Mouse (Mus musculus): ENCODE data around the gene Apom. TPM values are rescaled to one million over a fixed set of nuclear protein-coding genes. Genes with fewer than 3 reads are reported as not detected.
"Not testable (repeated sequence)": the region's sequence is repeated elsewhere in the genome, so short reads cannot be mapped to it uniquely, and the experiment has no call there.

Gene Apom
- total RNA-seq, 2 experiments from 2014 or later, result not detected

DNA sequence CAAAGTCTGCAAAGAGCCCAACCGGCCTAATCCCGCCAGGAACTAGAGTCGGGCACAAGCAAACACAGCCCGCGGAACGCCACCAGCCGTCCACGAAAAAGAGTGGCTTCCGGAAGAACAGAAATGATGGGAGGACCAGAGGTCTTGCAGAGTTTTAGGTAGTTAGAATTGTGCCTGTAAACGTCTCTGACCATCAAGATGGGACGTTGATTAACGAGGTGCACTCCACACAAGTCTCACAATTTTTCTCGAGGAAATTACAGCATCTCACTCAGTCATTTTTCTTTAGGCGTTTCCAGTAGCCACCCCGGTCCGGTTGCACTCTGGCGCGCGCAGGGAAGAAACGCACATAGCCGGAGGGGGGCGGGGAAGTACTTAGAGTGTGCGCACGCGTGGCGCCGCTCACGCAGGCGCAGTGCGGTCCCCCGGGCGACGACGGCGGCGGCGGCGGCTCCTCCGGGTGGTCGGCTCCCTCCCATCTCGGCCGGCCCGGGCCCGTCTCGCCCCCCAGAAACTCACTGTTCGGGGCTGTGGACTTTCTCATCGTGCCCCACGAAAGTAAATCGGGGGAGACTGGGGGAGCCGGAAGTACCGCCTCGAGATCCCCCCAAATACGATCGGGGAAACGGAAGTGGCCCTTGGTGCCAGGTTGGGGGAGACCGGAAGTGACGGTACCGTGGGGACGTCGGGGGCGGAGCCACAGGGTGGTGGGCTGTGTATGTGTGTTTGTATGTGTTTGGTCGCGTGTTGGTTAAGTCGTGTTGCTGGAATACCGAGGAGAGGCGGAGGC, 3.1 kb upstream of the Apom start, which contains the start of gene Bag6:
Gene Bag6 (plus strand): TSS at position 378 of the 790 bp plus-strand sequence.
- peak; percentile 90 to 95 for DNase-seq
- intact Hi-C loops (cut with DNase I), result no loop called here

DNA sequence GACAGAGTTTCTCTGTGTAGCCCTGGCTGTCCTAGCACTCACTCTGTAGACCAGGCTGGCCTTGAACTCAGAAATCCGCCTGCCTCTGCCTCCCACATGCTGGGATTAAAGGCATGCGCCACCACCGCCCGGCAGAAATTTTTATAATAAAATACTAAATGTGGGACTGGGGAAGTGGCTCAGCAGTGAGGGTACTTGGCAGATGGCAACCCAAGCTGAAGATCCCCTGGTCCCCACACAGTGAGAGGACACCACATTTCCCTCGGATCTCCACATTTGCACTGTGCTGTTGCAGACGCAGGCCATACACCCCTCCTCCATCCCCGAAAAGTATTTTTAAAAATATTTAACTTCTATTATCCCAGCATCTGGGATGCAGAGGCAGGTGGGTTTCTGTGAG, 1.7 kb upstream of the Apom start:
- DNase-seq, result no peak
- intact Hi-C loops (cut with DNase I), result no loop called here

DNA sequence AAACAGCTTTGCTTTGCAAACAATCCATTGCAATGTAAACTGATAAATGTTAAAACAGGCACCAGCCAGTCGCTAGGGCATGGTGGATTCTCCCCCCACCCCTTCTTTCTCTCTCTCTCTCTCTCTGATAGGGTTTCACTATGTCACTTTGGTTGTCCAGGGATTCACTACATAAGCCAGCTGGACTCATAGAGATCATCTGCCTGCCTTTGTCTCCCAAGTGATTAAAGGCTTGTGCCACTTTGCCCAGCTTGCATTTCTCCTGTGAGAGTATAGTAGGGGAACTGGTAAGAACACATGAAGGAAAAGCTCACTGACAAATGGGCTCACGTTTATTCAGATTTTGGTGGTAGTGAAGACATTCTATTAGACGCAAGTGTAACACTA, 317 bp upstream of the Apom start:
- intact Hi-C loops (cut with DNase I), result no loop called here
- DNase-seq, result no peak

DNA sequence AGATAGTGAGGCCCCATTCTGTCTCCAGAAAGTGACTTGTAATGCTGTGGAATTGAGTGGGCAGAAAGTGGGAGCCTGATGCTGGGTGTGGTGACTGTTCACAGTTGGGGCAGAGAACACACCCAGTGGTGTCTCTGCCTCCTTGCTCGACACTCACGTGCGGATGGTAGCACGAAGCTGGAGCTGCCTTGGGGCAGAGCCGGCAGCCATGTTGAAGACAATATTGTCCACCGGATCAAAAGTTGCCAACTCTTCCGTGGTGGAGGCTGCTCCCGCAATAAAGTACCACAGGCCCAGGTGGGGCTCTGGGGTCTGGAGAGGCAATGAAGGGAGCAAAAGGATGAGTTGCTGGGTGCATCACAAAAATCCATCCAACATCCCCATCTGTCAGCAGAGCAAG, 812 bp downstream of the Apom start:
- intact Hi-C loops (cut with DNase I), result no loop called here

DNA sequence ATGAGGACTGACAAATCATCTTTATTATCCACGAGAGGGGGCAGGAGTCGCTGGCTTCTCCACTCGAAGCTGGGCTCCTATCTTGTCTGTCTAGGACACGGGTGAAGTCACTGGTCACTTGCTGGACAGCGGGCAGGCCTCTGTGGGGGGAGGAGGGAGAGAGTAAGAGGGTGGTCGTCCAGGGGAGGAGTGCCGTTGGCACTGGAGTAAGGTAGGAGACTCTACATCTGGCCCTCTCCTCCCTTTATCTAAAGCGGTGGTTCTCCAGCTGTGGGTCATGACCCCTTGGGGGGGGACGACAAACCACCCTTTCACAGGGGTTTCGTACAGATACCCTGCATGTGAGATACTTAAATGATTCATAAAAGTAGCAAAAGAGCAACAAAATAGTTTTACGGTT, 2.9 kb downstream of the Apom start:
- intact Hi-C loops (cut with DNase I), result no loop called here
- DNase-seq, result no peak

More for the DNA sequence above, 812 bp downstream of the Apom start:
- no peak for DNase-seq

DNA sequence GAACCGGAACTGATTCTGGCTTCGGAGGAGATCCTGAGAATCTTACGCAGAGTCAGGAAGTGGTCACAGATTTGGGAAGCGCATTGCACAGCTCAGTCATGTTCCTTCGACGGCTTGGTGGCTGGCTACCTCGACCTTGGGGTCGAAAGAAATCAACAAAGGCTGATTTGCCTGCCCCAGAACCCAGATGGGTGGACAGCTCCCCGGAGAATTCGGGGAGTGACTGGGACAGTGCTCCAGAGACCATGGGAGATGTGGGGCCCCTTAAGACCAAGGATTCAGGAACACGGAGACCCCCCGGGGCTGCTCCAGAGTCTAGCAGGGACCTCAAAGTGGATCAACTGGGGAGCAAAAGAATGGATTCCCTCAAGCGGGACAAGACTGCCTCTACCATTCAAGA, 4.8 kb downstream of the Apom start:
- no peak for DNase-seq
- intact Hi-C loops (cut with DNase I), result no loop called here

DNA sequence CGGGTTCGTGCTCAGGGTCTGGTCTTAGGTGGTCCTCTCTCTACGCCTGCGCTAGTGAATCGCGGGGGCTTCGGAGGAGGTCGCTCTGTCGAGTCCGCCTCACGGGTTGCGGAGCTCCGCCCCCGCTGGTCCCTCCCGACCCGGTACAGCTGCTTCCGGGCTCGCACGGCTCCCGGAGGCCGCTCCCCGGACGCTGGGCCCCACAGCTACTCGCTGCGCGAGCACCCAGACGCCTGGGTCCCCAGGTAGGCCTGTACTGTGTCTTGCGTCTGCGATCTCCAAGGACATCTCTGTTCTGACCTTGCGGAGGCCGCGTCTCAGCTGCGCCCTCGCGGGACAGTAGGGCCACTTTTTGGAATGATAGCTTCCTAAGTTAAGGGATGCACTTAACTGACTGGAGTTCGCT, 5.6 kb downstream of the Apom start, which contains the start of gene D17H6S53E:
Gene D17H6S53E (plus strand): TSS at position 168 of the 406 bp plus-strand sequence.
- intact Hi-C loops (cut with DNase I), result no loop called here
- DNase-seq, result peak; percentile 65 to 73

DNA sequence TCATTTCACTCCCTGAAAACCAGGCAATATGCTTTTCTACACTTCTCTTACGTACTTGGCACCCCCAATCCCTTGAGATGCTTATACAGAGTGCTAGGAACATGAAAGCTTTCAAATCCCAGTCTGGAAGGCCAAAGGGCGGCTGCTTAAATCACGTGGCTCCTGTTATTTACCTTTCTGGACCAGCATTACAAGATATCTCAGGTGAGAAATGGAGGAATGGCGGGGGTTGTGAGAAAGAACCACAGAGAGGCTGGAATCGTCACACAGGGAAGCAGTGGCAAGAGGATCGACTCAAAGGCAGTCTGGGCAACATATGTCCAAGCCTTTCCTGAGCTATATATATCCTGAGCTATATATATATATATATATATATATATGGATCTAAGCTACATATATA, 6.3 kb downstream of the Apom start:
- DNase-seq, result no peak
- intact Hi-C loops (cut with DNase I), result no loop called here

DNA sequence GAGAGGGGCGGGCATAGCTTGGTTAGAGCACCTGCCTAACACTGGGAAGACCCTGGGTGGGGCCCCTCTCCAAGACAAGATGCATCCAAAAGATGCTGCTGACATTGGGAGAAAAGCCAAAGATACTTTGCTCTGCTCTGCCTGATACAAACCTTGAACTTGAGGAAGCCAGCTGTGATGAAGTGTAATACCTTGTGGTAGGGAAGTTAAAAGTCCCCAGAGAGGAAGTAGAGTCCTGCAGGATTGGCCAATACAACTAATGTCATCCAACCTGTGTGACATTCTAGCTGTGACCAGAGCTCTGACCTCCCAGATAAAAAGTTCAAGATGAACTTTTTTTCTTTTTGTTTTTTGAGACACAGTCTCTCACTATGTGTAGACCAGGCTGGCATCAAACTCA, 6.8 kb downstream of the Apom start:
- intact Hi-C loops (cut with DNase I), result no loop called here
- no peak for DNase-seq

DNA sequence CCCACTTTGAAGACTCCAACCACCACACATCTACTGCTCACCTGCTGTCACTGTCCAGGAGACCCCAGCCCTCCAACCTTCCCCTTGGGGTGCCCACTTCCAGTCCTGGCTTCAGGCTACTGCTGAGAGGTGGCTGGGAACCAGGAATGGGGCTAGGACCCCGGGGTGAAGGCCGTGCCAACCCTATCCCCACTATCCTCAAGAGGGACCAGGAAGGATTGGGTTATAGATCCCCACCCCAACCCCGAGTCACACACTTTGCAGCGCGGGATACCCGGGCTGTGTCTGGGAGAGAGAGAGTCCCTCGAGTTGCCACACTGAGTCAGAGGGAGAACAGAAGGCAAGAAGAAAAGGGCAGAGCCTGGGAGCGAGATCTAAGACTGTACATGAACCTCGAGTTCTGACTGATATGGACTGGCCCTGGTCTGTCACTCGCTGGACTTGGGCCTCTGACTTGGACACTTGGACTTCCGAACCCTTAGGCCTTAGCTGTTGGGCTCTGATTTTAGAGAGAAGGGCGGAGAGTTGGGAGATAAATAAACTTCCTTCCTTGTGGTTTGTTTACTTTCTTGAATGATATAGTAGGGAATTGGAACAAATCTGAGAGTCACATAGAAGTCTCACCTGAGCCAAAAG, 7.5 kb downstream of the Apom start:
- DNase-seq; intact Hi-C loops (cut with DNase I): not testable (repeated sequence)

DNA sequence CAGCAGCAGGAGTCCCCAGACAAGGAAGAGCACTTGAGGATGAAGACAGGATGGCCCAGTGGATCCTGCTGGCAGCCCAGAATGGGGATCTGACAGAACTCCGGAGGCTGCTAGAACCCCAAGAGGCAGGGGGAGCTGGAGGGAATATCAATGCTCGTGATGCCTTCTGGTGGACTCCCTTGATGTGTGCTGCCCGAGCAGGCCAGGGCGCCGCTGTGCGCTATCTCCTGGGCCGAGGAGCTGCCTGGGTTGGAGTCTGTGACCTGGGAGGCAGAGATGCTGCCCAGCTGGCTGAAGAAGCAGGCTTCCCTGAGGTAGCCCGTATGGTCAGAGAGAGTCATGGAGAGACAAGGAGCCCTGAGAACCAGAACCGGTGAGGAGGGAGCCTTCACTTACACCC, 8.6 kb downstream of the Apom start:
- intact Hi-C loops (cut with DNase I); DNase-seq: not testable (repeated sequence)

DNA sequence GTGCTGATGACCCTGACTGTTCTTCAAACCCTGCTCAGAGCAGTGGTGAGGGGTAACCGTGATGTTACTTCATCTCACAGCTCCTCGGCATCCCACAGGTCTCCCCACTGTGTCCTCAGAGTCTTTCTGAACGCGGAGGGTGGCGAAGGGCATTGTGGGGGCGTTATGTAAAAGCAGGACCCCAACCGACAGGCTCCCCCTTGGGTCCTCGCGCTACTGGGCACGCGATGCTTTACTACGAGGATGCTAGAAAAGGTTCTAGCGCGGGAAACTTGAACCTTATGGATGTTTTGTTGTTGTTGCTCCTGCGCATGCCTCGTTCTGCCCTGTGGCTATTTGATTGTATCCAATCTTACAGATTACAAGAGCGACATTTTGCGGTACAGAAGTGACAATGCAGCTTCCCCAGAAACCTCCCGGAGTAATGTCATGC, 10.0 kb downstream of the Apom start, which contains the start of gene Csnk2b:
Gene Csnk2b (minus strand): TSS at position 183 of the 433 bp plus-strand sequence.
- intact Hi-C loops (cut with DNase I), result no loop called here
- peak in 1 of 2 experiments; percentile 37 for DNase-seq

DNA sequence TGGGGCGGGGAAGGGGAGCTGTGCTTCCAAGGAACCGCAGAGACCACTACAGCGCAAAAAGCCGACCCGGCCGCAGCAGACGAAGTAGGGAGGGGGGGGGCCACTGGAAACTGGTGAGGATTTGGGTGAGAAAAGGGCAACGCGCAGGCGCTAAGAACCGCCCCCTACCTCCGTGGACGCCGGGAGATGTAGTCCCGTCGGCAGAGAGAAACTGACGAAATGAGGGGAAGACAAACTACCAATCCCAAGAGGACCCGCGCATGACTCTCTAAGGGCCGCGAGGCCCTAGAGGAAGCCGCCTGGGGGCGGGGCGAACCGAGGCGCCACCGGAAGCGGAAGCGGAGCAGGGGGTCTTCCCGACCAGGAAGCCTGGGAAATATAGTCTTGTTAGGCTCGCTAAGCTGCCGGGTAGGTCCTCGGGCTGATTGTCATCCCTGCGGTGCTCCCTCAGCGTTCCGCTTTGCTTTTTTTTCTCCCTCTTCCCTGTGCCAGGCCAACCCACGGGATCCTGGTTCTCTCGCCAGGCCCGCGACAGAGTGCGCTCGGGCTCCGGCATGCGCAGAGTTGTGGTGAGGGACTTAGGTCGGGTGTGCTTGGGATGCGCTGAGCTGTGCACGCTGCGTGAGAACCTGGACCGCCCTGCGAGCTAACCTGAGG, 10.6 kb downstream of the Apom start, which contains the start of gene Gpank1:
Gene Gpank1 (plus strand): TSS at position 313 of the 657 bp plus-strand sequence.
- intact Hi-C loops (cut with DNase I), result no loop called here
- peak; percentile 93 to 98 for DNase-seq

DNA sequence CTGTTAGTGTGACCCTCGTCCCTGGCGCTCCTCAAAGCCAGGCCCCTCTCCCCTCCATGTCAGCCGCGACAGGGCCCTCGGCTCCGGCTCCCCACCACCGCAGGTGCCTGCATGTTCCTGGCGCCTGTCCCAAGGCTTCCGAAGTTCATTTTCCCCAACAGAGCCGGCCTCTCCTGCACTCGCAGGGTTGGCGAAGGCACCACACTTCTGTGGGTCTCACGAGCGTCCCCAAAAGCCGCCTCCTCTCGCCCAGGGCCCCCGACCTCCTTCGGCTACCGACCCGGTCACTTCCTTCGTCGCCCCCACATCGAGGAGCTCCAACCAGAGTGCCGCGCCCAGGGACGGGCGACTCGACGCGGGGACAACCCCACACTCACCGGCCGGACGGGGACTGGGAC, 11.1 kb downstream of the Apom start:
- intact Hi-C loops (cut with DNase I), result no loop called here
- peak in 1 of 2 experiments; percentile 20 for DNase-seq

DNA sequence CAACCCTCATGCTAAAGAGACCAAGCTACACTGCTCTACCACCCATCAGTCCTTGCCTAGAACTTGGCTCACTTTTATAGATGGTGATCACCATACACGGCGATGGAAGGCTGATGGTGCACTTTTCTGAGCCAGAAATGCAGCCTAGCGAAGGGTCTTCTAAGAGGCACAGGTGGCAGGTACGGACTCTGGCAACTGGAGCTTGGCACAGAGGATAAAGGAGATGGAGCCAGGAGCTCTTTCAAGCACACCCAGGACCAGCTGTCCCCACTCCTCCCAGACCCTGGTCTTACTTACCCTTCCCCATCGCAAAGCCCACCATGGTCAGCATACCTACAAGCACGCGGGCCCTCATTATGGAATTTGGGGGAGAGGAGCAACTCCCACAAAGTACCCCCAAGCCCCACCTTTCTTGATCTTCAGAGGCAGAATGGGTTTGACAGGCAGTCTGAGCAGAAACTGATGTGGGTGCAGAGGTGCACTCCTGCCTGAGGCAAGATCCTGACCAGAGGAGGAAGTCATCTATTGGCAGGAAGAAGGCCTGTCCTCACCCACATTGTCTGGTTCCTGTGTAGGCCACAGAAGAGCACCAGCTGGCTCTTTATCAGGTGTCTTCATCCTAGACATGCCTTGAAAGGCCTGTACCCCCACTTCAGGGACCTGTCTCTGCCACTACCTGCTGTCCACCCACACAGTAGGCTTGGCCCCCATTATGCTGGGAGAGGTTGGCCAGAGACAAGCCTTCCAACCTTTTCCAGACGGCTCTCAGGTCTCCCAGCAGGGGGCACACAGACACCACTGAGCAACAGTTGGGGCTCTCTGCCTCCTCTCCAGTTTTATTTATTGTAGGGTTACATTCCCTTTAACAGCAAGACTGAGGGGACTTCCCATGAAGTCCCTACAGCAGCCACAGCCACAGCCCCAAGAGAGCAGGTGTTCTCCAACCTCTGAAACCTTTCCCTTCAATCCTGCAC, 16.5 kb downstream of the Apom start, which contains the start of gene Ly6g5b:
Gene Ly6g5b (minus strand): TSS at position 383 of the 974 bp plus-strand sequence.
- intact Hi-C loops (cut with DNase I), result no loop called here
- DNase-seq, result no peak

DNA sequence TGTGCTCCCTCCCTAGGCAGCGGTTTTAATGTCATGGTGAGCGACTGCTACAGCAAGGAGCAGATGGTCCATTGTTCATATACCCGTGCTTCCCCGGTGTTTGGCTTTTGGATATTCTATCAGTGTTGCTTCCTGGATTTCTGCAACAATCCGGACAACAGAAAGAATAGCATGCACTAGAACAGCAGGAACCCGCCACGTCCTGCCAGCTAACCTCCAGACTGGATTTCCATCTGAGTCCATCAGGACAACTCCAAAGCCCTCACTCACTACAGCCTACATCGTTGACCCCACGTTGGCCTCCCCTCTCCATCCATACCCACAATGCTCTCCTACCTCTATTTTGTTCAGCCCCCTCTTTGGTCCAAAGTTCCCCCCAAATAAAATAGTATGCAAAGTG, 20.1 kb downstream of the Apom start:
- intact Hi-C loops (cut with DNase I), result no loop called here
- DNase-seq, result no peak

DNA sequence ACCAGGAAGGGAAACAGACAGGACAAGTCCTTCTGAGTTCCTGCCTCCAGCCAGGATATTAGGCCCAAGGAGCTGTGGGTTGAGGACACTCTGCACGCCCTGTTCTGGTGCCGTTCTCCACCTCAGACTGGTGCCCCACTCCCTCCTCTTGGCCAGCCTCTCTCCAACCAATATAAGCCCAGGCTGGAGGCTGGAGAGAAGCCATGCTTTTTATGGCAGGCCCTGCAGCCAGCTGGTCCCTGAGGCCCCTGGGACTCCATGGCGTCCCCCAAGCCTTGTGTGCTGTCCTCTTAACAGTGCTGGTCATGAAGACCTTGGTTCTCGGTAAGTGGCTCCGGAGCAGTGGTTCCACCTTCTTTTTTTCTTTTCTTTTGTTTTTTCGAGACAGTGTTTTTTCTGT, 23.8 kb downstream of the Apom start, which contains the start of gene Ly6g5c:
Gene Ly6g5c (plus strand): TSS at position 183 of the 400 bp plus-strand sequence.
- intact Hi-C loops (cut with DNase I), result no loop called here
- DNase-seq, result no peak

DNA sequence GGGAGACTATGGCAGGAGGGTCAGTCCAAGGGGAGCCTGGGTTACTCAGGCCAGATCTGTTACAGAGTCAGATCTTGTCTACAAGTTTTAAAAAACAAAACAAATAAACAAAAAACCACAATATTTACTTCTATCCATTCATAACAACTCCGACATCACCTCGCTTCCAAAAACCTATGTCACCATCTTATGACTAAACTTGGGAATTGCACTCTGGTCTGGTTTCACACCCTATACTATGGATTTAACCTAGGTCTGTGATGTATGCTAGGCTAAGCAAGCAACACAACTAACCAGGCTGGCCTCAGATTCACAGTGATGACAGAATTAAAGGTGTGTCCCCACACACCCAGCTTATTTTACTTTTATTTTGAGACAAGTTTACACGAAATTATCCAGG, 25.3 kb downstream of the Apom start:
- DNase-seq, result no peak
- intact Hi-C loops (cut with DNase I), result loop anchor here (2.0 kb wide), 1 partner anchor 36 kb away; no protein-coding TSS in a partner anchor

DNA sequence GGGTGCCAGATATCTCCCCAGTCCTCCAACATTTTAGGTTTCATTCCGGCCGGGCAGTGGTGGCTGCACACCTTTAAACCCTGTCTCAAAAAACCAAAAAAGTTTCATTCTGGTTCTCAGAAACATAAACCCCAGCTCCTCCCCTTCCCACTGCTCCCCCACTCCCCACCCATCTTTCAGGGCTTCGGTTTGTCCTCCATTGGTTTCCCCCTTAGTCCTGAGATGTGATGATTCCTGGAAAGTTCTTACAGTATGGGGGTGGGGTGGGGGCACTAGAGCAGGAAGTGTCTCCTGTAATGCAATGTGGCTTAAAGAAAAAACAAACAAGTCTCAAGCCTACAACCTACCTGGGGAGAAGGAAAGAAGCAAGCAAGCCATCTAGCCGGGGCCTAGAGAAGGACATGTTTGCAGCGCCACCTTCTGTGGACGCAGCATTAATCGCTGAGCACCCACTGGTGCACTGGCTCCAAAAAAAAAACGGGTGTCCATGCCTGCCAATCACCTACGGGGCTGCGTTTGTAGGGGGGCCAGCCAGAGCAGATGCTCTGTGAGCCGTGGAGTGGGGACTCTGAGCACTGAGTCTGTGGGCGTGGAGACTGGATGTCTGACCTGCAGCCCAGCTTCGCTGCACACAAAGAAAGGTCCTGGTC, 26.0 kb downstream of the Apom start:
- no peak for DNase-seq

More for the DNA sequence above, 26.0 kb downstream of the Apom start:
- intact Hi-C loops (cut with DNase I), result loop anchor here (1.0 to 2.0 kb wide), 2 partner anchors 35 to 85 kb away; no protein-coding TSS in a partner anchor
